Mouse (Mus musculus) heart, adult 2 months (tissue): ENCODE data around the gene Lix1. TPM values are rescaled to one million over a fixed set of nuclear protein-coding genes. Genes with fewer than 3 reads are reported as not detected.

ENCODE experiments used
- DNase-seq, 2 experiments: peaks; one replicate each; pipeline ENCODE4 v3.0.0; 2021
- H3K27ac ChIP-seq: fragments of 200-600 bp; 2 replicates; pipeline ENCODE4 v1.8.1; 2022
- H3K27me3 ChIP-seq: fragments of 200-500 bp; 2 replicates; pipeline ENCODE4 v1.6.1; 2012; ENCODE audit warnings: mild to moderate bottlenecking, low read length, inconsistent platforms, mixed read lengths; ENCODE audit not compliant: control insufficient read depth, insufficient read depth
- H3K36me3 ChIP-seq: fragments of 200-500 bp; 2 replicates; pipeline ENCODE4 v1.6.1; 2012; ENCODE audit warnings: low read length, inconsistent platforms; ENCODE audit not compliant: control insufficient read depth, insufficient read depth
- H3K4me1 ChIP-seq: fragments of 200-500 bp; 2 replicates; pipeline ENCODE4 v1.6.1; 2011; ENCODE audit warnings: low read length; ENCODE audit not compliant: control insufficient read depth, insufficient read depth
- H3K4me3 ChIP-seq: fragments of 200-600 bp; 2 replicates; pipeline ENCODE4 v1.8.1; 2022
- H3K79me2 ChIP-seq: fragments of 200-500 bp; replicated peaks from 2 replicates; pipeline ENCODE4 v1.6.1; 2012; ENCODE audit warnings: mild to moderate bottlenecking, inconsistent platforms, low read length, moderate library complexity, mixed read lengths; ENCODE audit not compliant: control insufficient read depth, insufficient read depth
- H3K9ac ChIP-seq: fragments of 200-500 bp; 2 replicates; pipeline ENCODE4 v1.6.1; 2012; ENCODE audit warnings: low read depth, mild to moderate bottlenecking, control low read depth, inconsistent platforms, low read length, mixed read lengths
- CTCF ChIP-seq: fragments of 200-600 bp; IDR thresholded peaks from 2 replicates; pipeline ENCODE4 v1.8.1; 2022; ENCODE audit warnings: antibody characterized with exemption, mild to moderate bottlenecking, moderate library complexity
- EP300 ChIP-seq: fragments of 200-500 bp; IDR thresholded peaks from 2 replicates; pipeline ENCODE4 v1.6.1; 2011; ENCODE audit warnings: low read depth, low read length, control low read depth; ENCODE audit not compliant: insufficient read depth
- POLR2A ChIP-seq: fragments of 200-500 bp; IDR thresholded peaks from 2 replicates; pipeline ENCODE4 v1.6.1; 2011; ENCODE audit warnings: mild to moderate bottlenecking, low read depth, low read length, control low read depth; ENCODE audit not compliant: insufficient read depth
- WGBS: fragments of 180-500 bp; shearing (Covaris S2); methylation state at CpG from one replicate; pipeline ENCODE4 v1.1.7; 2018; 5-methylcytosine and 5-hydroxymethylcytosine counted together
- intact Hi-C: fragments of 180-260 bp; cut with DNase I; formaldehyde crosslinking; loops from one replicate; pipeline ENCODE4 v1.15.1; 2025
- polyA plus RNA-seq: library from polyadenylated mRNA; depleted of rRNA; stranded (reverse); fragments of >200 nt; gene quantifications from 2 replicates; pipeline ENCODE4 v1.2.3, GENCODE M21; 2012
- total RNA-seq, 2 experiments: library from RNA; stranded (reverse); gene quantifications; 2 replicates each; pipeline ENCODE4 v1.2.3; 2021

Lix1 gene
- total and polyA plus RNA-seq, 3 experiments: 1.7 to 7.0 (median 6.2) TPM

DNA sequence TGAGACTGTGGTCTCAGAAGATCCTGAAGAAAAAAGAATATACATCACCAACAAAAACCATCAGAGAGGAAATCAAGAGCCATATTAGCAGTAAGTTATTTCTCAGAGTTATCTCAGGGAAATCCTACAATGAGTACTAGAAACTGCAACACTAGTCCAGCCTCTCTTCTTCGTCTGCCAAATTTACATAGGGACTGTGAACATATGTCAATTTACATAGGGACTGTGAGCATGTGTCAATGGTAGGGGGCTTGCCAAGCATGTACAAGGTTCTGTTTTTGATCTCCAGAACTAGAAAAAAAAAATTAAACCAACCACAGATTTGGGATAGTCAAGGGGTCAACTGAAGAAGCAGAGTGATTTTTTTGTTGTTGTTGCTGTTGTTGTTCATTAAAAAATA, 48.6 kb downstream of the Lix1 start:
- DNase-seq: no peak
- WGBS: 83% methylated on average over 1 of the region's 1 CpGs
- no peak overlapping the region for H3K9ac ChIP-seq
- H3K4me1 ChIP-seq: no peaks in the 10 kb centered on the region
- no peaks in the 10 kb centered on the region for H3K79me2 ChIP-seq
- no peaks in the 10 kb centered on the region for H3K36me3 ChIP-seq
- TF ChIP-seq CTCF (no peak), EP300 (no peak), POLR2A (no peak)
- intact Hi-C loops: no loop called here
- H3K27ac ChIP-seq: no peak overlapping the region
- no peak overlapping the region for H3K4me3 ChIP-seq
- no peaks in the 10 kb centered on the region for H3K27me3 ChIP-seq

- Histone ChIP-seq H3K27ac (no peak overlapping the region), H3K36me3 (no peaks in the 10 kb centered on the region), H3K4me3 (no peak overlapping the region), H3K79me2 (no peaks in the 10 kb centered on the region), H3K9ac (no peak overlapping the region), H3K27me3 (no peaks in the 10 kb centered on the region), H3K4me1 (no peaks in the 10 kb centered on the region)
- TF ChIP-seq EP300 (no peak), POLR2A (no peak), CTCF (no peak)
- DNase-seq: no peak
- WGBS: 91% methylated on average over 3 of the region's 3 CpGs
- intact Hi-C loops: no loop called here
Measured at GRCm38 (mm10) chr17:17452617-17453016, 50.1 kb downstream of the Lix1 start.

DNA sequence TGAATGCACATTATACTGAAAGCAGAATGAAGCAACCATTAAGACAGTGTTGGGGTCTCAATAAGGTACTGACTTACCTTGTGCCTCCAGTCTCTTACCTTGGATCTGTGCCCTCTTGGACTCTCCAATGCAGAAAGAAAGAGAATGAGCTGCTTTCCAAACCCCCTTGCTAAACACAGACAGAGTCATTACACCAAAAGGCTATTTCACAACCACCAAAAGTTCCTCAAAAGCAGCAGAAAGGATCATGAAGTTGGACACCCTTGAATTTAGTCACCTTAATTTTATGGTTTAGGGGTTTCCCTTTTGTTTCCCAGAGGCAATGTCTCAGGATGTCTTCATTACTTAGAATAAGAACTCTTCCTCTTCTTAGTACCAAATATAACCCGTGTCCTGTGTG, 52.1 kb downstream of the Lix1 start:
- Histone ChIP-seq H3K4me1 (no peaks in the 10 kb centered on the region), H3K4me3 (no peak overlapping the region), H3K27ac (no peak overlapping the region), H3K9ac (no peak overlapping the region), H3K36me3 (no peaks in the 10 kb centered on the region), H3K27me3 (no peaks in the 10 kb centered on the region), H3K79me2 (no peaks in the 10 kb centered on the region)
- no peak for TF ChIP-seq POLR2A
- TF ChIP-seq EP300: no peak
- no peak for TF ChIP-seq CTCF
- intact Hi-C loops: no loop called here
- WGBS: 74% methylated on average over 1 of the region's 1 CpGs
- DNase-seq: no peak

- intact Hi-C loops: no loop called here
- Histone ChIP-seq H3K36me3 (no peaks in the 10 kb centered on the region), H3K27ac (no peak overlapping the region), H3K9ac (no peak overlapping the region), H3K4me3 (no peak overlapping the region), H3K4me1 (no peaks in the 10 kb centered on the region), H3K27me3 (no peaks in the 10 kb centered on the region), H3K79me2 (no peaks in the 10 kb centered on the region)
- TF ChIP-seq EP300 (no peak), CTCF (no peak), POLR2A (no peak)
- WGBS: 67% methylated on average over 2 of the region's 2 CpGs
- DNase-seq: no peak
Measured at GRCm38 (mm10) chr17:17485789-17486188, 83.3 kb downstream of the Lix1 start.

GRCm38 (mm10) chr17:17490820-17491621, 88.5 kb downstream of the Lix1 start:
- DNase-seq: no peak
- Histone ChIP-seq H3K36me3 (no peaks in the 10 kb centered on the region), H3K79me2 (no peaks in the 10 kb centered on the region), H3K27me3 (no peaks in the 10 kb centered on the region), H3K4me3 (no peak overlapping the region), H3K4me1 (no peaks in the 10 kb centered on the region), H3K9ac (no peak overlapping the region), H3K27ac (no peak overlapping the region)
- TF ChIP-seq POLR2A: no peak
- no peak for TF ChIP-seq CTCF
- TF ChIP-seq EP300: no peak
- 49% methylated on average over 14 of the region's 15 CpGs for WGBS
- intact Hi-C loops: no loop called here

DNA sequence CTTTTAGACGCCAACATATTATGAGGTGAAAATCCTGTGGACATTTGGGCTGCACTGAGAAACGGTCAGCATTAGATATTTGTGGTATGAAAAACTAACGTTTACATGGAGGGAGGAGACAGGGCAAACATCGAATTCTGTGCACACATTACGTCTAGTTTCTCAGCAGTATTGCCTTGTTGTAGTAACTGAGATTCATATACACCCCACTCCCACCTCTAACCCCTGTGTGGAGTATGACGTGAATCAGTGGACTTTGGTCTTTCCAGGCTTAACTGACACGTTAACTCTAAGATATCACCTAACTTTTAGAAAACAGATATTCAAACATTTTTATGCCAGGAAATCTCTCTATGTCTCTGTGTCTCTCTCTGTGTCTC, 89.1 kb downstream of the Lix1 start:
- TF ChIP-seq POLR2A: no peak
- no peak for TF ChIP-seq CTCF
- no peak for TF ChIP-seq EP300
- Histone ChIP-seq H3K4me3 (no peak overlapping the region), H3K4me1 (no peaks in the 10 kb centered on the region), H3K27ac (no peak overlapping the region), H3K79me2 (no peaks in the 10 kb centered on the region), H3K27me3 (no peaks in the 10 kb centered on the region), H3K9ac (no peak overlapping the region), H3K36me3 (no peaks in the 10 kb centered on the region)
- WGBS: 63% methylated on average over 7 of the region's 7 CpGs
- intact Hi-C loops: no loop called here
- no peak for DNase-seq
